Mouse (Mus musculus): Measurements from ENCODE around the gene Aqp5.

The Aqp5 gene

DNA sequence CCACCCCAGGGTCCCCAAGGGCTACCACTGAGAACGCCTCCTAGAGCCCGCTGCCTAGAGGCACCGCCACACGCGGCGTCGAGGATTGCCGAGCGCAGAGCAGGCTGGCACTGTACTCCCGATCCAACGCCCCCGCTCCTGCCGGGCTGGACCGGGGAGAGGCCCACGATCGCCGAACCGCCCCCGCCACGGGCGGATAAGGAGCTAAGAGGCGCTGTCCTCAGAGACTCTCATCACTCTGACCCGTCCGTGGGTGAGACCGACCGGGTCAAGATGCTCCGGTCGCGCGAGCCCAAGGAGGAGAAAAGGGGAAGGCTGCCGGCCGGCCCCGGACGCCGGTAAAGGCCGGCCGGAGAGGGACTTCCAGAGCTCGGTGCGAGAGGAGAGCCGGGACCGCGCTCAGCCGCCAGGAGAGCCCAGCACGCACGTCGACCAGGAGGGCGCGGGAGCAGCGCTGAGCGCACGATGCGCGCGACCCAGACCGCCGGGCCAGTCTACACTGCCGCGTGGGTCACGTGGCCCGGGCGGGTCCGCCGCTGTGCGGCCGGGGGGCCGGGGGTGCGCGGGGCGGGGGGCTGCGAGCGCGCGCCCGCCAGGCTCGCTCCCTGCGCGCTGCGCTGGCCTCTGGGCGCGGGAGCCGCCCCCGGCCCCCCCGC lies at the start of gene Aqp5:
Aqp5 (plus strand) TSS at position 354 of the 656 bp plus-strand sequence.
- no peak for DNase-seq (ENCODE audit: low spot score)

DNA sequence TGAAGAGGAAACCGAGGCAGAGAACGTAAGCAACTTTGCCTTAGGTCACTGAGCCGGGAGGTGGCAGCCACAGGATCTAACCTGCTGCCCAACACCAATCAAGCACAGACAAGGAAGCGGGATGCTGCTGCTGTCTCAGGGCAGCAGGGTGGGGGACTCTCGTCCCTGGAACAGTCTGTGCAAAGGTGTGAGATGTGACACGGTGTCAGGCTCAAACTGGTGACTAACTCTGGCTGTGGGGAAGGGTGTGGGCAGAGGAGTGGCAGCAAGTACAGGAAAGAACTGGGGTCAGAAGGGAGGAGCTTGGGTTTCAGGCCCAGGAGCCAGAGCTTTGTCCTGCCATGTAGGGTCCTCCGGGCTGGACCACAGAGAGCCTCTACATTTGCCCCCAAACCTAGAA lies 46.5 kb upstream of the Aqp5 start:
- no peak for DNase-seq (ENCODE audit: low spot score)

DNA sequence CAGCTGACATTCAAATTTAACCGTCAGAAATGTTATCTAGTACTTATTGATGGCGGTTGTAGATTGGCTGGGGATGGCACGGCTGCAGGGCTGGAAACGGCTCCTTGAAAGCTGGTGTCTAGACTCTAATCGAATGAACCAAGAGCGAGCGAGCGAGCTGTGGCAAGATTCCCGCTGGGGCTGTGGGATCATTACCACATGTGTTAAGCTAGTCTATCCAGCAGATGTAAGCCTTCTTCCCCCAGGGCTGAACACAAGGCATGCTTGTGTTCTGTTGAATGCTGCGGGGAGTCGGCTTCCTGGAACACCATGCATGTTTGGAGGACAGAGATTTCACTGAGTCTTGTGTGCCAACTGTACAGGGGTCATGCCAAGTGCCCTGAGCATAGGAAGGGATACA lies 44.0 kb upstream of the Aqp5 start:
- peak; percentile 59 for DNase-seq (ENCODE audit: low spot score)

DNA sequence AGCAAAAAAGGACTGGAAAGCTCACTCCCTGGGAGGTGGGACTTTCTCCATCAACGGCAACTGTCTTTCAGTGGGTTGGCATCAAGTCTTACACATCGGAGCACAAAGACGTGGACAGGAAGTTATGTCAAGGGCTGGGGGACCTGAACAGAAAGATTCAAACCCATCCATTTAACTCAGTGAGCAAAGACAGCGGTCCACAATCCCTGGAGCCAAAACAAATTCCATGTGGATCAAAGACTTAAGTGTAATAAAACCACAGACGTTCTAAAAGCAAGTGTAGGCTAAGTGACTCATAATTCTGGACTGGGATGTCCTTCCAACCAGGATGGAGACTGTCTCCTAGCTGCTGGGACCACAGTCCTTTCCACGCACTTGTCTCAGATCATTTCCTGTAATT lies 42.9 kb upstream of the Aqp5 start:
- no peak for DNase-seq (ENCODE audit: low spot score)

DNA sequence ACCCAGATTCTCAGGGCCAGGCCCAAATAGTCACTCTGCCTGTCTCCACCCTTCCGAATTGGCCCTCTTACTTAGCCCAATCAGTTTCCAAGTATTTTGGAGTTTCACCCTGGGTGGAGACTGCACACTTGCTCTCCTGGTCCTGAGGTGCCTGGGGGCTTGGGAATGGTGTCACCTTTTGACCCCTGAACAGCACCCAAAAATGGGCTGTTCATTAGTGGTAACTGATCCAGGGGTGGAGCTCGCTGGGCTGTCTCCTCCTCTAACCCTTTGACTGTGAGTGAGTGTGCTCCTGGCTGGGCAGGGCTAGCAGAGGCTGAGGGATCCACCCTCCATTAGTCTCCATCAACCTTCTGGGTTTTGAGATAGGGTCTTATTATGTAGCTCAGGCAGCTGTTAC lies 40.7 kb upstream of the Aqp5 start:
- DNase-seq (ENCODE audit: low spot score) = no peak

DNA sequence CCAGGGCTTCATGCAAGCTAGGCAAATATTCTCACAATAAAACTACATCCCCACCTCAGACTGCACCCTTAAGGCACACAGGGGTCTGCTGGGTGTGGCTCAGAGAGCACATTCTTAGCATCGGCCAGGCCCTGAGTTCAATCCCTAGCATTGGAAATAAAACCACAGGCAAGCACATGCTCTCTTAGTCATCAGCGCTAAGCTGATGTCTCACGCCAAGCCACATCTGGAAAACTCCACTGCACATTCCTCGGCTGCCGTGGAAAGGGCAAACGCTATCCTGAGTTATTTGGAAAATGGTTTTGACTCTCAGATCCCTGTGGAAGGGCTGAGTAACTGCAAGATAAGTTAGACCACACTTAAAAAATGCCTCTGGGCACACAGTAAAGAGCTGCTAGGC lies 36.8 kb upstream of the Aqp5 start:
- no peak for DNase-seq (ENCODE audit: low spot score)

DNA sequence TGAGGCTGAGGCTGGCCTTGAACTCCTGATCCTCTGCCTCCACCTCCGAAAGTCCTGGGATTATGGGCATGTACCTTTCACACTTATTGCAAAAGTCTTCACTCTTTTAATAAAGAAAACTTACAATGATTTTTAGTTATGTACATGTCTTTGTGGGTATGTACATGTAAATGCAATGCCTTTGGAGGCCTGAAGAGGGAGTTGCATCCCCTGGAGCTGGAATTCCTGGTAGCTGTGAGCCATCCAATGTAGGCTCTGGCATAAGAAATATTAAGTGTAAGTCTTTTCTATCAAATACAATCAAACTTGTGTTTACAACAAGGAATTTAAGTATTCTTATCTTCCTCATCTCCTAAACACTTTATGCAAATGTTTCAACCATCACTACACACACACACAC lies 31.6 kb upstream of the Aqp5 start:
- no peak for DNase-seq (ENCODE audit: low spot score)

DNA sequence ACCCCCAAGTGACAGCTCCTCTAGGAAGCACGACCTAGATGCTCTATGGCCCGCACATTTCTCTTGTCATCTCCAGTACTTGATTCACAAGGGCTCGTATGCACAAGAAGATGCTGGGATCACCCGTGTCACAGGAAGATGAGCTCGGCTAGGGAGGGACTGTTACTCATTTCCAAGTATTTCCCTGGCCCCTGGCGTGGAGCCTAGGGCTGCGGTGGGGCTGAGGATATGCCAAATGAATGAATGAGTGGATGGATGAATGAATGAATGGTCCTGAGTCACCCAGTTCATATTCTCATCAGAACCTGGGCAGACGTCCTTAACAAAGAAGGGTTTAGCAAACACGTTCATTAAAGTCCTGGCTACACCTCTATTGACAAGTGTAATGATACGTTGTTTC lies 30.3 kb upstream of the Aqp5 start:
- no peak for DNase-seq (ENCODE audit: low spot score)

DNA sequence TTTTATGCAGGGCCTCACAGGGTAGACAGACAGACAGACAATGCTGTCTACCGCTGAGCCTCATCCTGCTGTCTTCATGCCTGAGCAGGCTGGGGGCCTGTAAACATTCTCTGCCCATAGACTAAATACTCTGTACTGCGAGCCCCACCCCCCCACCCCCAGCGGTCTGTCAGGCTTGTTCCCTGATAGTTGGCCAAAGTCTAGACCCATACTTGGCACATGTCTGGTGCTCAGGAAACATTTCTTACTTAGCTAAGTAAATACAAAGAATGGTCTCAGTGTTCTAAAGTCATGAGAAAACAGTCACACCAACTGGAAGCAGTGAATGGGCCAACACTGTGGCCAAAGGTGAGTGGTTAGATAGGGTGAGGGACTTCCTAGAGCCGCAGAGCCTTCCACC lies 23.2 kb upstream of the Aqp5 start:
- no peak for DNase-seq (ENCODE audit: low spot score)

DNA sequence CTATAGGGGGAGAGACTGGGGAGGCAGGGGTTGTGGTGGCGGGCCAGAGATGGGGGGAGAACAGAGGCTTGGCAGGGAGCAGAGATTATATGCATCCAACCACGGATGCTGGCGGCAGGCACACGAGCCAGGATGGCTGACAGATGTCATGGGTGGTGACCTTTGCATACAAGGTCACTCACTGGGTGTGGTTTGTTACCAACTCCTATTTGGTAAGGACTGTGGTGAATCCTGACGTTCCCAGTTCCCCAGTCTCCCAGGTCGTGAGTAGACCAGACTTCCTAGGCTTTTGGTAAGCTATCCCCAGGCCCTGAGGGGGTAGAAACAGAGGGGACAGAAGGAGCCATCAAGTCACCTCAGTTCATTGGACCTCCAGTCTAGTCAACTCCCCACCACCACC lies 21.9 kb upstream of the Aqp5 start:
- no peak for DNase-seq (ENCODE audit: low spot score)

DNA sequence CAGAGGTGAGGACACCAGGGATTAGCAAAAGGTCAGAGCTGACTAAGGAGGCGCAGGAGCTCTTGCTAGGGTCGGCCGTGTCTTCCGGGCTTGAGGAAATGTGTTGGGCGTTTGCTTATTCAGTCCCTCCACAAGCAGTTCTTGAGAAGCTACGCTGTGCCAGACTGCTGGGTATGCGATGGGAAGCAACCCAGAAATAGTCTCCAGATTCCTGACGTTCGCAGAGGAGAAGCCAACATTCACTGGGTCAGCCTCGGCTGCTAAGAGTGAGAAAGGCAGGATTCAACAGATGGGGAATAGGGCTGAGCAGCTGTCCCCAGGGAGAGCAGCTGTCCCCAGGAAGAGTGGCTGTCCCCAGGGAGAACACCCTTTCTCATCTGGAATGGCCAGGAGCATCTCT lies 21.5 kb upstream of the Aqp5 start:
- no peak for DNase-seq (ENCODE audit: low spot score)

DNA sequence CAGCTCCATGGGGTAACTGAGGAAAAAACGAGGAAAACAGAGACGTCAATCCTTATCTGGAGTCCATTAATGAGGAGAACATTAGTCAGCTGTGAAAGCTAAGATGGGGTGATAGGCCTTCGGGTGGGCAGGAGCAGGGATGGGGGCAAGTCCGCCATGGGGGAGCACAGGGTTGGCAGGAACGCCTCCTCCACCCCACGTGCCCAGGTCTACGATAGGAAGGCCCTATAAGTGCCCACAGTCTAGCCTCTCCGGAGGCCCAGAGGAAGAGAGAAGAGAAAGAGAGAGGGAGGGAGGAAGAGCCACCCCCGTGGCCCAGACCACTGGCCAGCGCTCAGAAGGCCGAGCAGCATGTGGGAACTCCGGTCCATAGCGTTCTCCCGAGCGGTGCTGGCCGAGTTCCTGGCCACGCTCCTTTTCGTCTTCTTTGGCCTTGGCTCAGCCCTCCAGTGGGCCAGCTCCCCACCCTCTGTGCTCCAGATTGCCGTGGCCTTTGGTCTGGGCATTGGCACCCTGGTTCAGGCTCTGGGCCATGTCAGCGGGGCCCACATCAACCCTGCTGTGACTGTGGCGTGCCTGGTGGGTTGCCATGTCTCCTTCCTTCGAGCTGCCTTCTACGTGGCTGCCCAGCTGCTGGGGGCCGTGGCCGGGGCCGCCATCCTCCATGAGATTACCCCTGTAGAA lies 11.6 kb upstream of the Aqp5 start, which contains the start of gene Aqp2:
Aqp2 (plus strand) TSS at position 254 of the 684 bp plus-strand sequence.
- DNase-seq (ENCODE audit: low spot score) = no peak

DNA sequence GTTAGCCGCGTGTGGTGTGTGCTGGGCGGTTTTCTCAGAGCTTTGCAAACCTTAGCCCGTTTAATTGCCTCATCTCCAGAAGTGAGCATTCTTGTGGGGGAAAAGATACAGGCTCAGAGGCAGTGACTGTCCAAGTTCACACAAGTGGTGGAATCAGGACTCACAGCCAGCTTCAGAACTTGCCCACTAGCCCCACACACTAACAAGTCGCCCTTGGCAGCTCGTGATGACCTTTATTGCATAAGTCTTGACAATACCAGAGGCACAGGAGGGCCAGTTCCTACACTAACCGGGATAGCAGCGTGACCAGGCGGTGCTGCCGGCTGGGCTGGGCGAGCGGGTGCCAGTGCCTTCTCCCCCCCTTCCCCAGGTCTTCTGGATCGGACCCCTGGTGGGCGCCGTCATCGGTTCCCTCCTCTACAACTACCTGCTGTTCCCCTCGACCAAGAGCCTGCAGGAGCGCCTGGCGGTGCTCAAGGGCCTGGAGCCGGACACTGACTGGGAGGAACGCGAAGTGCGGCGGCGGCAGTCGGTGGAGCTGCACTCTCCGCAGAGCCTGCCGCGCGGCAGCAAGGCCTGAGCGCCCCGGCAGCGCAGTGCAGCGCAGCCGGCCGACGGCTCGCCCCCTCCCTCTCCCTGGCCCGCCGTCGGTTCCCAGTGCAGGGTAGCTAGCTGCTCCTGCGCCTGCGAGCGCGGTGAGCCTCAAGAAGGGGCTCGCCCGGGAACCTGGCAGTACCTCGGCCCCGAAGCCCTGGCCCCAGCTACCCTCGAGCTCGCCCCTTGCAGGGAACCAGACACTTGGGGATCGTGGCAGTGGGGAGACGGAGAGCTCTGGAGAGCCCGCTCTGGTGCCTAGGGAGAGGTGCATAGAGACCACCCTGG lies 6.9 kb upstream of the Aqp5 start:
- DNase-seq (ENCODE audit: low spot score) = peak; percentile 71

DNA sequence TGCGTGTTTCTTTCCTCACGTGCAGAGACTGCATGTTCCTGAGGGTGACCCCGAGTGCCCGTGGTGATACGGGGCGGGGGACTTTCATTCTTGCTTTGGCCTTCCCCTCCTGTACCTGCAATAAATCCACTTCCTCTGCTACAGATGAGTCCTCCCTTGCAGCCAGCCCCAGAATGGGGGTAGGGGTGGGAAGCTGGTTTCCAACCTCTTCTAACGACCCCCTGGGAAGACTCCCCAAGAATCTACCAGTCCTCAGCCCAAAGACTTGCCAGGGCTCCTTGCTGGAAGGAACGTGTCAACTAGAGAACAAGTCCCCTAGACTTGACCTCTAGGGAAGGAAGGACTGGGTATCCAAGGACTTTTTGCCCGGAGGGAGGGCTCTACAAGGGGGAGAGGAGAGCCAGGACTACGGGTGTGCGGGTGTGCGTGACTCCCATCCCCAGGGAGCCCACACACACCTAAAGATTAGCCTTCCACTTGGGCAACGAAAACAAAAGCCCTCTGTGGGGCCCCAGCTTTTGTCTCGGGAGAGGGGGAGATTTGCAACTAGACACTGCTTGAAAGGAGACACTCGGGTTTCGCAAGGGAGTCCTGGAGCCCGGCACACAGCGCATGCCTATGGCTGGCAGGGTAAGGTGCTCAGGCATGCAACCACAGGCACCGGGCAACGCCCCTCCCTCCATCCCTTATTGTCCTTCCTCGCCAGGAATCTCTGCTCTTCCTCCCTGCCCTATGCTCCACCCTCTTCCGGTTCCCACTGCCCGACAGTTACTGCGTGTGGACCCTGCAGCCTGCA lies 6.0 kb upstream of the Aqp5 start:
- no peak for DNase-seq (ENCODE audit: low spot score)

DNA sequence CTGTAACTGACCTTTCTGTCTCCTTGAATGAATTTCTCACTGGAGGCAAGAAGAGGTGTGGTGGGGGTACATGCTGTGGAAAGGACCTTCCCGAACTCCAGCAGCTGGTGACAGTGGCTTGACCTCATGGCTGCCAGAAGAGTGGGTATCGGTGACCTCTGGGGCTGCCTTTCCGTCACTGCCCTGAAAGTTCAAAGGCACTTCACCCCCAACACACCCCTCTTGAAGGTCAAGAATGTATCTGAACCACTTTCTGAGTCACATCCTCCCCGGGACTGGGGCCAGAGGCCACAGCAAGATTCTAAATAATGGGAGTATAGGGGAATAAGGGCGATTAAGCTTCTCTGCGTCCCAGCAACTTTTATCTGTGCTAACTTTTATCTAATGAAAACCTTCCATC lies 4.8 kb upstream of the Aqp5 start:
- no peak for DNase-seq (ENCODE audit: low spot score)

DNA sequence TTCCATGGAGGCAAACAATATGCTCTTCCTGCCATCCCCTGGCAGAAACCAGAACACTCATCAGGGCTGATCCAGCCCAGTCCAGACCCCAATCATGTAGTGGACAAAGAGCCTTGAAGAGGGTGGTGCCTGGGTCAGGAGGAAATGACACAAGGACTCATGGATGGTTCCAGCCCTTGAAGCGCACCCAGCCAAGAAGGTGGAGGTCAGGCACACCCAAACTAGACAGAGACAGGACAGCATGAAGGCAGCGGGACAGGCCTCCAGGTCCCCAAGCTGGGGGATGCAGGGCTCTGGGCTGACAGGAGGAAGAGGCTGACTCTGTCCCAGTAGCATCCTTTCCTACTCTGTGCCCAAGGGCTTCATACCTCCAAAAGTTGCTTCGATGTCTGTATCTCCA lies 4.1 kb upstream of the Aqp5 start:
- no peak for DNase-seq (ENCODE audit: low spot score)

DNA sequence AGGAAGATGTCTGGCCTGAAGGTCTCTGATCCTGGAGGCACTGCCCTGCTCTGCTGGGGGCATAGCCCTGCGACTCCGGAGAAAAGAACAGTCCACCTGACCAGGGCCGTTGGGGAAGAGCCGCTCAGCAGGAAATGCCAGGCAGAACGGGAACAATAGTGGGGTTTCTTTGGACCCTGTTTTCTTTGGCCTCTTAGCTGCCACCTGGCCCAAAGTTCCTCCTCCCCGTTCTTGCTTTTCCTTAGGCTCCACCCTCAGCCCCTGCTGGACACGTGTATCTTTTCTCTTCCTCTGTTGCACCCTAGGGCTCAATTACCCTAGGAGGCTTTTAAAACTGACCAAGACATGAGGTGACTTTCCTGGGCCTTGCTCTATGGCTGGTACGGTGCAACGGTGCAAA lies 1.3 kb upstream of the Aqp5 start:
- no peak for DNase-seq (ENCODE audit: low spot score)

DNA sequence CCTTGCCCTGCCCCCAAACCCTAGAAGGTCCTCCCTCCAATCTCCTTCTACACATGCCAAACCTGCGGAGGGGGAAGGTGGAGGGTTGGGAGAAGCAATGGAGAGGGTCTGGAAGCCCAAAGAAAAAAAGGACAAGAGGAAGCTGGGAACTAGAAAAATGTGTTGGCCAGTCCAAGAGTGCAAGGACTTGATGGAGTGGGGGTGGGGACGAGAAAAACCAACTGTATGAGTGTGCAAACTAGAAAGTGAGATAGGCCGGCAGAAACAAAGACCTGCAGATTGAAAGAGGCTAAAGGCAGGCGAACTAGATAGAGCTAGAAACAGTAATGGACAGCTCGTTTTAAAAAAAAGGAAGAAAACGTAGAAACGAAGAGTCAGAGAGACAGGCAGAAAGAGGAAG lies 878 bp upstream of the Aqp5 start:
- no peak for DNase-seq (ENCODE audit: low spot score)

DNA sequence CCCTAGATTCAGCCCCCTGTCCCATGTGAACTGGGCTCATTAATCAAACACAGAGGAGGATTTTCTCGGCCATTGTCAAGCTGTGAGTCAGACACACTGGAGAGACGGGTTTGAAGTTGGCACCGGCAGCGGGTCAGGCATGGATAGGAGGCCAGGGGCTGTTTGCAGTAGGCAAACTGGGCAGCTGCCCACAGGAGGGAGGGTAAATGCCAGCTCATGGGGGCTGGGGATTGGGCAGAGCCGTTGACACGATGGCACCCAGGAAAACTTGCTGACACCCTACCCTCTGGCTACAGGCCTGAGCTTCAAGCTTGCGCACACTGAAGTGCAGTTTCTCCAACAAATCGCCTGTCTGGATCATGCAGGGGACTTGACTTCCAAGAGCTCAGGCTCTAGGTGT lies 1.6 kb downstream of the Aqp5 start:
- no peak for DNase-seq (ENCODE audit: low spot score)

DNA sequence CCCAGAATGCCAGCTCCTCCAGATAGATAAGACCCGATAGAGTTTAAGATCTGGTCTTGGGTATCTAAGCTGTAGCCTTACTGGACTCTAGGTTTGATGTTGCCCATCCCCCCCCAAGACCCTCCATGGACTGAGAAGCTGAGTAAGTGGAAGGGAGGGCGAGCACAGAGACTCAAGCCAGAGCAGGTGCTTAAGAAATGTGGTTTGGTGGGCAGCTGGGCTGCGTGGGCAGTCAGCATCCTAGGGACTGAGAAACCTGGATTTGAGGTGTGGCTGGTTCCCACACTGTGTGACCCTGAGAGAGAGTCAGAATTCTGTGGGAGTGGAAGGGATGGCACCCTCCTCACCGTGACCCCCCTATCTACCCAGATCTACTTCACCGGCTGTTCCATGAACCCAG lies 2.3 kb downstream of the Aqp5 start:
- DNase-seq (ENCODE audit: low spot score) = no peak

DNA sequence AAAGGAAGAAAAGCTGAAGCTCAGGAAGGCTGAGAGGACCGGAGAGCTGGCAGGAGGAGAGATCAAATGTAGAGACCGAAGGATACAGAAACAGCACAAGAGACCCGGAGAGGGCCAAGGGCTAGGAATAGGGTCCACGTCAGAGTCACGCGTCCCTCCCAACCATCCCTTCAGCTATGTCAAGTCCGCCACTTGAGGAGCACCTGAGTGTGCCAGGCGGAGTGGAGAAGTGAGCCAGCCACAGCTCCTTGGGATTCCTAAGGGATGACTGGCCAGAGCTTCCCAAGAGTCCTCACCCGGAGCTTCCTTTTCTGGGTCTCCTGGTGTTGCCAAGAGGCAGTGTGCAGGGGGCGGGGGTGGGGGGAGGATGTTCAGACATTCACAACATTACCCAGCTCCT lies 4.4 kb downstream of the Aqp5 start:
- no peak for DNase-seq (ENCODE audit: low spot score)

DNA sequence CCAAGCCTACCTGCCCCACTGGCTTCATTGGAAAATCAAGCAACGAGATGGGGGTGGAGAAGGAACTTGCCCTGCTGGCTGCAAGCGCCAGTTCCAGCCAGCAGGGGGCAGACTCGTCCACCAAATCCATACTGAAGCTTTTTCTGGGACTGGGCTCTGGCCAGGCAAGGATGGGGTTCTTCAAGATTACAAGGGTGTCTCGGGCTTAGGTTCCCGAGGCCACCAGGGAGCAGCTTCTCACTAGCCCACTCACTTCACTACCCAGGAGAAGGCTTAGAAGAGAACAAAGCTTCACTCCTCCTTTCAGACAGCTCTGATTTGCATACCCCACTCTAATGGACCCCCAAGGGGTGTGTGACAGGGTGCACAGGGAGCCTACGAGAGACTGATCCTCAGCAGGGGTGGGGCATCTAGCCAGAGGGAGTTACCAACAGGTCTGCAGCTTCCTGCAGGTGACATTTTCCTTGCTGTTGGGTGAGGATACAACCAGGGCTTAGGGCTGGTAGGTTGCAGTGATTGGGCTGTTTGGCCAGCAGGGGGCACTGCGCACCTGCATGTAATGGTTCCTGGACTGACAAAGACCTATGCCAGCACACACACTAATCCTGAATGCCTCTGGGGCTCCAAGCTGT lies 5.6 kb downstream of the Aqp5 start:
- DNase-seq (ENCODE audit: low spot score) = peak; percentile 92

All from embryo, embryonic 10.5 days (tissue).